Mouse (Mus musculus) heart, adult 11 months (tissue): ENCODE measurements at regions not wholly inside any gene's neighbourhood (a gene's known extent, or its start where the extent isn't known, plus 50 kb on each side); places are given as distances from the start of the nearest gene placed in this dataset.

Source experiments
- DNase-seq: peaks from one replicate; pipeline ENCODE4 v3.0.0; 2022

DNA sequence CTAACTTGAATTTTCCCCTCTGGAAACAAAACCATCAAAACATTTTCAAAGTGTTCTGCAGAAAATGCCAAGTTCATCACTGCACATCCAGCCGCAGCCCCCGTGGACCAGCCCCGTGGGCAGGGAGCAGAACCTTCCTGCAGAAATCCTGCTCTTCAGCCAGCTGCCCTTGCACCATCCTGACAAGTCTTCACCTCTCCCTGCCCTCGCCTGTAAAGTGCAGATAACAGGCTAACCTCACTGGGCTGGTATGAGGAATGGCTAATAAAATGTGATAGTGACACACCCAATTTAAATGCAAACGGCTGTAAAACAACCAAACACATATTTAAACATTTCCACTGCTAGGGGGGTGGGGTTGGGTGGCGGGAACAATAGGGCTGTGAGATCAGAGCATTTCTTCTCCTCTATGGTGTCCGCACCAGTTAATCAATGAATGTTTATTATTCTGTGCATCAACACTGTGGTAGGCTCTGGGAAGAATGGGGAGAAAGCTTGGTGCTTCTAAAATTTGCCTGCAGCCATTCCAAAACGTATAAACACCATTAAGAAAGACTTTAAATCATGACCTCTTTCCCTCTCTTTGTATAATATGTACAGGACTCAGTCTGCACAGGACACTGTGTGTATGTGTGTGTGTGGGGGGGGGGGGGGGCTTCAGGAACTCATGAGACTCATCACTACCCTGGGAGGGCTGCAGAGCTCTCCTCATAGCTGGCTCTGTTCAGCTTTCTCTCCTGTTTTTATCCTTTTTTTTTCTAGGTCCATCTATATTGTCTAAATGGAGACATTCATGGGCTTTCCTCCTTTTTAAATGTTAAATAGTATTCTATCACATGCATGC lies 215.1 kb upstream of the Klf3 start:
- peak; percentile 88 for DNase-seq

DNA sequence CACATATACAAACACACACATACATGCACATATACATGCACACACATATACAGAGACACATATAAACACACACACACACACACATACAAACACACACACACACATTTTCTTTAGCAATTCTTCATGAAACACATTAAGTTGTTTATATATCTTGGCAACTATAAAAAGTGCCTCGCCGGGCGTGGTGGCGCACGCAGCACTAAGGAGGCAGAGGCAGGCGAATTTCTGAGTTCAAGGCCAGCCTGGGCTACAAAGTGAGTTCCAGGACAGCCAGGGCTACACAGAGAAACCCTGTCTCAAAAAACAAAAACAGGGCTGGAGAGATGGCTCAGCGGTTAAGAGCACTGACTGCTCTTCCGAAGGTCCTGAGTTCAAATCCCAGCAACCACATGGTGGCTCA lies 214.4 kb upstream of the Klf3 start:
- peak; percentile 54 for DNase-seq

DNA sequence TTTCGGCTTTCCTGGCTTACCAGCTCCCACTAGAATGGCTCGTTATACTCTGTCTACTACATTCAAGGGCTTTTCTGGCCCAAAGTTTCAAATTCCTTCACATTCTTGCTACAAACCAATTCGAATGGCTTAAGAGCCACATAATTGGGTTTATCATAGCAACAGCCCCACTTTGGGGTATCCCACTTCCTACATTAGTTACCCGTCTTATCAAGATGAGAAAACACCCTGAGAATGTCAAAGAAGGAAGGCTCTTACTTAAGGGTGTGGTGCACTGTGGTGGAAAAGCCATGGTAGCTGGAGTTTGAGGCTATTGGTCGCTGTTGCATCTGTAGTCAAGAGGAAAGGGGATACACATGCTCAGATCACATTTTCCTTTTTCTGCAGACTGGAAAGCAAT lies 213.2 kb upstream of the Klf3 start:
- peak; percentile 34 for DNase-seq

DNA sequence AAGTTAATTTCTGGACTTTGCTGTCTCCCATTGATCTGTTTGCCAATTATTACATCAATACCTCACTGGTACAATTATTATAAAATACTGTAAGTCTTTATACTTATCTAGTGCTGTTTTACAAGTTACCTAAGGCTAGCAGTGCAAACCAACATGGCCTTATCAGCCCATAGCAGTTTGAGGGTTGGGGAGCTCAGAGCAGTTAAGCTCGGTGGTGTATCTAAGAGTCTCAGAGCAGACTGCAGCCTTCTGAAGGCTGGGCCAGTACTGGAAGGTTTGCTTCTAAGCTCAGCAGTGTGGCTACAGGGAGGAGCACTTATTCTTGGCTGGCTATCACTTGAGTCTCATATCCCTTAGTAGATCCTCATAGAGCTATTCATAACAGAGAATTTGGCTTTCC lies 212.4 kb upstream of the Klf3 start:
- peak; percentile 41 for DNase-seq

DNA sequence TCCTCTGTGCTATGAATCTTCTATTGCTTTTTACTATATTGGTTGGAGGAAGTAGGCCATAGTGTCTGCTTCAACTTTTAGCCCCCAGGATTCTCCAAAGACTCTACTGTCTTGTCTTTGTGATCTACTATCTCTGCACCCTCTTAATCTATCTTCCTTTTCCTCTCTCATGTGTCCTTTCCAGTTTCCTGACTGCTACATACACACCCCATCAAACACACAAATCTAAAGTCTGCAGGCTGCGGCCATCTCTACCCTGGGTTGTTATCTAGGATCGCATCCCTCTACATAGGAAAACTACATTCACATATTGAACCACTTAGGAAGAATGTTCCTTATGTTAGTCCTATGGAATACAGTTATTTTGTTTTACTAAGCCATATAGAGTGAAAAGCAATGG lies 211.4 kb upstream of the Klf3 start:
- peak; percentile 48 for DNase-seq

DNA sequence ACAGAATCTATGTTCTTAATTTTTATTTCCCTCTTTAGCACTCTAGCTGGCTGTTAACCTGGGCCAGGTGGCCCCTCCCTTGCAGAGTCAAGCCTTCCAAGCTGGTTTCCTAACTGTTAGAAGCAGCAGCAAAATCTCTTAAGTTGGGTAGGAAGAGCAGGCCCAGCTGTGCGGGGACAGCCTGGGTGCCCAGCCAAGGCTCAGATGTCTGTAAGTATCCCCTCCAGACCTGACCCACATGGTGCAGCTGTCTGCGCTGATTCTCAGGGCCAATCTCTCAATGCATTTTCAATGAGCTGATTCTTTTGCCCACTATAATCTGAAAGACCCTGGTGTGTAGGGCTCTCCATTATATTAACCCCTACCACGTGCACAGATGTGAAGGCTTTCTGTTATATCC lies 208.0 kb upstream of the Klf3 start:
- peak; percentile 93 for DNase-seq

DNA sequence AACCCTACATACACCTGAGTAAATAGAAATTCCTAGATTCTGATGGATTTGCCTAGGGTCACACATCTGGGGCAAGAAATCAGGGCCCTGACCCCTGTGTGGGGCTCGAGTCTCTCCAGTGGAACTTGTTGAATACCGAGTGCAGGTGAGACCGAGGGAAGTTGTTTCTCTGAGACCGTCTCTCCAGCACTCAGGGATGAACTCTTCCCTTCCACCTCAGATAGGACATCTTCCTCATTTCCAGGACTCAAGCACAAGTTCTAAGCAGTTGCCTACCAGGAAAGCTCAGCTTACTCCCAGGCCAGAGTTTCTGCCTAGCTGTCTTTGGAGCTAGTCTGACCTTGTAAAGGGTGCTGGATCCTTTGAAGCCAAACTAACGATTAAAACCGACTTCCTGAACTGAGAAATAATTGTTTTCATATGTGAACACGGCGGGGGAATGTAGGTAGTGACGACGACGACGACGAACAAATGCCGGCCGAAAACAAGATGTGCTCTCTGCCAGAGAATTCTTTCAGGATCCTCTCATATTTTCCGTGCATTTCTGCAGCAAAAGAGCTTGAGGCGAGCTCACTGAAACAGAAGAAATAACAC lies 207.3 kb upstream of the Klf3 start:
- DNase-seq, result peak; percentile 87

DNA sequence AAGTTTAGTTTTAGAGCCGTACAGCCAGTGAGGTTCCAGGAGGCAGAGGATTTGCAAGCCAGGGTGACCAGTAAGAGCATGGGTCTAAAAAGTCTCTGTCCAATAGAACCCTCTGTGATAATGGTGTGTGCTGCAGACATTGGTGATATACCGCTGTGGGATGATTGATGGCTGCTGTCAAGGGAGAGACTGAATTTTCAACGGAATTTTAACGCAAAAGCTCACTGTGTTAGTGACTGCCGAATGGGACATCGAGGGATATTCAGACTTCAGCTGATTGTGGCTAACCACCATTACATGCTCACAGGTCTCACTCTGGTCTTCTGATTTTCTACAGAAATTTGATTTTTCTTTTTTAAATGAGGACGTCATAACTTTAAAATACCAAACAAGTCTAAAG lies 206.2 kb upstream of the Klf3 start:
- peak; percentile 56 for DNase-seq

DNA sequence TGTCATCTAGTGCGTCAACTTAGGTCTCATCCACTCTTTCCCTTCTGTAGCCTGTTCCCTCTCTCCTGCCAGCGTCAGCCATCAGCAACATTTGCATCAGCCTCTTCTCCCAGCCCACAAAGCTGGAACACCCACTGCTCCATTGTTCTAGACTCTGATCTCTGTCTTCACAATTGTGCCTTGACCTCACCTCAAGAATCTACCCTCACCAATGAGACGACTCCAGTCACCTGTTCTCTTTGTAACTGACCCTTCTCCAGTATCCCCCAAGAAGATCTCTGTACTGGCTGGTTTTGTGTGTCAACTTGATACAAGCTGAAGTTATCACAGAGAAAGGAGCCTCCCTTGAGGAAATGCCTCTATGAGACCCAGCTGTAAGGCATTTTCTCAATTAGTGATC lies 205.7 kb upstream of the Klf3 start:
- peak; percentile 74 for DNase-seq

DNA sequence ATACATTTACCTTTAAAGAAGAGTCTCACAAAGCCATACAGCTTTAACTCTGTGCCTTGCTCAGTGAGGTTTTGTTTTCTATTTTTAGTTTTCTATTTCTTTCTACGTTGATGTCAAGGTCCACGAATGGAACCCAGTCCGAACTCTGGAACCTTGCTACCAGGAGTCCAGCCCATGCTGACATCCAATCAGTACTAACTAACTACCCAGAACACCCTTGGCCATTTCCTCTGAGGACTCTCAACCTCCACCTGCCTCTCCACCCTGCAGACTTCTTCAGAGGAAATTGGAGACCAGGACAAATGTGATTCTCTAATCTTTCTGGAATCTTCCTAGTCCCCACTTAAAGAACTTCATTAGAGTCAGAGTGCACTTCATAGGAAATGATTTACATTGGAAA lies 204.6 kb upstream of the Klf3 start:
- peak; percentile 84 for DNase-seq

DNA sequence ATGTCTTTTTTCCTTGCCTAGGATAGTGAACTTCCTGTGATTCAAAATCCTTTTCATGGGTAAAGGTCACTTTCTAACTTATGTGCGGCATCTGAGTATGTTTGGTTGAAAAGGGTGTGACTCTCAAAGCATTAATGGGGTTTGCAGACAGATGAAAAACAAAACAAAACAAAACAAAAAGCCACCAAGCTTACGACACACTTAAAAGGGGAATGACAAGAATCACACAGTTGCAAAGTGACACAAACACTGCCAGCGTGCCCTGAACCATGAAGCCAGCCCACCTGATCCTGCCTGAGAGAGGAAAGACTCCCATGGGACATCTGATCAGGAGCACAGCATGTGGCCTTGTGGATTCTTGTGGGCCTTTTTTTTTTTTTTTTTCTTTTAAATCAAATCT lies 204.2 kb upstream of the Klf3 start:
- peak; percentile 89 for DNase-seq

DNA sequence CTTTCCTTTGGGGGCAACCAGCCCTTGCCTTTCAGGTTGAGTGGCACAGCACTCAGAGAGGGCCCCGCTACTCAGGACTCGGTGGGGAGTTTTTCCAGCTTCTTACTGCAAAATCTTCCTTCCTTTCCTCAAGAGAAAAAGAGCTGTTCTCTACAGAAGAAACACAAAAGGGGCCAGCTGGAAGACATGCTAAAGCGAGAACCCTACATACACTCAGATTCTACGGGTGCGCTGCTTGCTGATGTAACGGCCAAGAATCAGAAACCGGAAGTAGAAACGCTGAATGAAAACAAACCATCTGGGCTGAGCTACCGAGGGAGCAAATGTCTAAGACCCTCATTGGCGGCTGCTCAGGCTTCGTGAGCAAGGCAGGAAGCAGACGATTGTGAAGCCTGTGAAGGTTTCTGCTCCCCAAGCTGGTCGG lies 203.3 kb upstream of the Klf3 start:
- DNase-seq, result peak; percentile 97

DNA sequence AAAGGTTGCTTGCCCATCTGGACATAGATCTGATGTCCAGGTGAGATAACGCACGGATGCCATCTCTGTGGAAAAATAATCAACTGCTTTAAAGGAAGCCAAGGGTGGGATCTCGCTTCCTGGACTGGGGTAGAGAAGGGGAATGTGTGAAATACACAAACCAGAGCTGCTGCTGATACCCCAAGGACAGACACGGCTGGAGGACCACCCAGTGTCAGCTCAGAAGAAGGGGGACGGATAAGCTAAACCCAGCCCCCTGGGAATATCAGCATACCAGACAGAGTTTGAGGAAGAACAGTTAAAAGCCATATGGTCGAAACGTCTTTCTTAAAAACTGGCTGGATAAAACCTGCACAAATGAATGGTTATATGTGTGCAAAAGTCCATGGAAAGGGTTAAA lies 202.8 kb upstream of the Klf3 start:
- DNase-seq, result peak; percentile 87

DNA sequence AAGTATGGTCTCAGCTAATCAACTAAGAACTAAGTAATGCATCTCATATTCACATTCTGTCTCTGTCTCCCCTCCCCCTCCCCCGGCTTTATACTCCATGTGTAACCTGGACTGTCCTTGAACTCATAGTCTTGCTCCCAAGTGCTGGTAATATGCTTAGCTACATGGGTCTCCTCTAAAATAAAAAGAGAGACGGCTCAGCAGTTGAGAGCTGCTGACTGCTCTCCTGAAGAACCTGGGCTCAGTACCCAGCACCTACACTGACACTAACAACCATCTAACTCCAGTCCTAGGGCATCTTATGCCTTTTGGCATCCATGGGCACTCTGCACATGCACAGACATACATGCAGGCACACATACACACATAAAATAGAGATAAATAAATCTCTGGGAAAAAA lies 202.4 kb upstream of the Klf3 start:
- DNase-seq, result peak; percentile 79

DNA sequence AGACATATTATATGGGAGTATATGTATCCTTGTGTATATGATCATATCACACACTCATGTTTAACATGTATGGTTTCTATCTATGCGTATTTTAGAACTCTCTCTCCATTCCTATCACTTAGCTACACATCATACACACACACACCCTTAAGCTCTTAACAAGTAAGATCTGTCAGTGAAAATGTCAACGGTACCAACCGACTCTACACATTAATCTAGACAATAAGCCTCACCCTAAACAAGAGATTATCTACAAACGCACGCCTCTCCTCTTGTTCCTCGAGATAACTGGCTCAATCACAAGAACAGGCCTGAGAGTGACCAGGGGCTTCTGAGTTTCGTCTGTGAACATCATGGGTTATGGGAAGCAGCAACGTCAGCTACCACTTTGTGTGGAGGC lies 201.9 kb upstream of the Klf3 start:
- no peak for DNase-seq

DNA sequence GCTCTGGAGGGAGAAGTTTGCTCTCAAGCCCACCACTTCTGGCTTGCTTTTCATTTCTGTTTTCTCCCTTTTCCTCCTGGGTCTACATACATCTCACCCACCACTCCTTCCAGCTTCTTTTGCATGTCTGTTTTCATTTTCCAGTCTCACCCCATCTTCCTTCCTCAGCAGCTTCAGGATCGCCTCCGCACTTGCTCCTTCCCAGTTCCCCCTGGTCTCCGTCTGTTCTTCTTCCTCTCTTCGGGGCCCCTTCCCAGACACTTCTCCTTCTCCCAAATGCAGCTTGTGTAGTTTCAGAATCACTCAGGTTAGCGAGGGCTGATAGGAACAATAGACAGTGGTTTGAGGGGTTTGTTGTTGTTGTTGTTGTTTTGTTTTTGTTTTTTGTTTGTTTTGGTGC lies 201.4 kb upstream of the Klf3 start:
- peak; percentile 91 for DNase-seq

DNA sequence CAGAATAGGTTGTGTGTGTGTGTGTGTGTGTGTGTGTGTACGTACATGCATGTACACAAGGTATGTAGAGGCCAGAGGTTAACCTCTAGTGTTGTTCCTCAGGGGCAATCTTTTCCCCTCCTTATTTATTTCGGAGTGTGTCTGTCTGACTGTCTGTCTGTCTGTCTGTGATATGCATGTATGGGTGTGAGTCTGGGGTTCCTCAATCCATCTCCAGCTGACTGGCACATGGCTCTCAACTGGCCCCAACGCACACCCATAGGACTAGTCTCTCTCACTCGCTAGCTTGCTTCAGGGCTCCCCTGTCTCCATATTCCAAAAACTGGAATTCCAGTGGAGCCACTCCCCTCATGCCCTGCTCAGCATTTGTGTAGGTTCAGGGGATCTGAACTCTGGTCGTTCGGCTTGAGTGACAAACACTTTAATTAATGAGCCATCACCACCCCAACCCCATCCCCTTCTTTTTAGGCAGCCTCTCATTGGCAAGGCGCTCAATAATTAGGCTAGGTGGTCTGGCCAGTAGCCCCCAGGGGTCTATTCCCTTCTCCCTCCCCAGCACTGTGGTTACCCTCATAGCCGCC lies 200.7 kb upstream of the Klf3 start:
- peak; percentile 87 for DNase-seq

DNA sequence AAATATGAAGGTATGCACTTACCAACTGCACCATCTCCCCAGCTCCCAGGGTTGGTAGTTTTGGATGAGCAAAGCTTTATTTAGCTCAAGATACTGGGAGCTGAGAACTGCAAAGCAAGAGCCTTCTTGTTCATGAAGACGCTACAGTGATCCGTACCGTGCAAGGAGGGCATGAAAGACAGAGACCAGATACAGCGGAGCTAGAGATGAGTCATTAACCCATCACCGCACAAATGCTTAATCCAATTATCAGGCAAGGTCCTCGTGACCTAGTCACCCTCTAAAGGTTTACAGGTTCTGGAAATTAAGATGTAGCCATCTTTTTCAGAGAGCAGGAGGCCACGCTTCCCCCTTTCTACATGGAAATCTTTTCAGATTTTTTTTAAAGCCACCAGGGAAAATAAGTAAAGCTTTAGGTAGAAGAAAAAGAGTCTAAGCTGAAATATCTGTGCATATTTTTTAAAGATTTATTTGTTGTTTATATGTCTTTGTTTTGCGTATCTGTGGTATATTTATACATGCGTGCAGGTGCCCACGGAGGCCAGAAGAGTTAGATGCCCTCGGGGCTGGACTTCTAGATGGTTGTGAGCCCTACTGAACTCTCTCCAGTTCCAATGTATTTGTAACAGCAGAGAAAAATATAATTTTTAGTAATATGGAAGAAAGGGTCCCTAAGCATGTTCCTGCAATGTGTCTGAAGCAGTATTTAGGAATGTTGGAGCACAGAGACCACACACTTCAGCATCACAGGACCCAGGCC lies 200.0 kb upstream of the Klf3 start:
- DNase-seq, result peak; percentile 54

DNA sequence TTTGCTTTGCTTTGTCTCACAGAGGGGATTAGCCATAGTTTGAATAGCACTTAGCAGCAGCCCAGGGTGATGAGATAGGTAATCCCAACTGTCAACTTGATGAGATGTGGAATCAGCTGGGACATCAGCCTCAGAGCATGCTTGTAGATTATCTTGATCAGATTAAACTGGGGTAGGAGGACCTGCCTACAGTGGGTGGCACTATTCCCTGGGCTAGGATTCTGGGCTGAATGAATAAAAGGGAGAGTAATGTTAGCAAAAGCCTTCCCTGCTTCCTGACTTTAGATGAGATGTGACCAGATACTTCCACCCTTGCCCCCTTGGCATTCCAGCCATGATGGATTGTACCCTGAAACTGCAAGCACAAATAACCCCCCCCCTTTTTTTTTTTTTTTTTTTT lies 198.0 kb upstream of the Klf3 start:
- DNase-seq, result peak; percentile 54

DNA sequence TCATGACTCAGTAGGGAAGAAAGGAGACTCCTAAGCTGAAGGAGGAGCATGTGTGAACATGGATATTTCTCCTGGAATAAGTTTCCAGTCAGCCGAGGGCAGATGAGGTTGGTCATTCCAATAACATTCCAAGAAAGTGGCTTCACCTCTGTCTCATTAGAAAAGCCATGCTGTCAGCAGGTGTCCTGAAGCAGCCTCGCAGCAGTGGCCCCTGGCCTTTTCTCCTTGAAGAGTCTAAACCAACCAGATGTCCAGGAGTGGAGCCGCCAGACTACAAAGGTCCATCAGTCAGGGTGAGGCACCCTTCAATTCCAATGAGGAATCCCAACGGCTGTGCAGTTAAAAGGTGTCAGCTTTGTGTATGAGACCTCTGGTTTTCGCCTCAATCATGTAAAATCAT lies 197.2 kb upstream of the Klf3 start:
- peak; percentile 77 for DNase-seq

DNA sequence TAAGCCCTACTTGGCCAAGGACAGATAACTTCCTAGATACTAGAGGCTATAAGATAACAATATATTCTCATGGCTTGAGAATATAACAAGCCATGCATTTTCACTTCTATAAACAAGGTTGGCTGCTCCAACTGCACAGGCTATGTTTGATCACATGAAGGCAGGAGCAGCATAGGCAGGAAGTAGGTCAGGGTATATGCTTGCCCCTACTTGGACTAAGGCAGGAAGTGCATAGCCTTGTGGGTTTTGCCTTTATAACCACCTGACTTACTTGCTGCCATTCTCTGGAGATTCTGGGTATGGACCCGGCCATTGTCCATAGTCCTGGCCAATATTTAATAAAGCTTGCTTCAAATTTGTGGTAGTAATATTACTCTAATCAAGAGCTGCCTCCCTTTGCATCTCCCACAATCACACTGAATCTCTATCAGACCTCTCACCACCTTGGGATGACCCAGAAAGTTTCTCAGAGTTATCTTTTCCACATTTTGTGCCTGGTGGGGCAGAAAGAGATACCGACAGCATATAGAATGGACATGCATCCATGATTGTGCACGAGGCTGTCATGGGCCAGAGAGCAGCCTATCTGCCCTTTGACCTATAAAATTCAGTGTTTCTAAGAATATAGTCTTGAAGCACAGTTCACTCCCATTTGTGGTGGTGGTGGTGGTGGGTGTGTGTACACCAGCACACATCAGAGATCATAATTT lies 193.7 kb upstream of the Klf3 start:
- DNase-seq, result peak; percentile 70

DNA sequence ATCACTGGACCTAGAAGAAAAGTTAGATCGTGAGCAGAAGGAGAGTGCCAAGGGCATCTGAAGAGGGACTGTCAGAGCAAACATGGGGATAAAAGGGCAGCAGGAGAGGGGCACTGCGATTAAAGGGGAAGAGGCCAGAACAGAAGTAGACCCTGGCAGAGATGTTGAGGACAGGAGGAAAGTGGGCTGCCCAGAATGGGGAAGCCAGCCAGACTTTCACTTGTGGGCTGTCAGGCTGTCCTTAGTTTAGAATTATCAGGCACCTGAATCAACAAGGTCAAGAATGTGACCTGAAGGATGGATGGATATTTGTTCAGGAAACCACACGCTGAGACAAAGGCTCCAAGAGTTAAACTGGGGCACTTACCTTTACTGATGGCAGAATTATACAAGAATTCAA lies 193.0 kb upstream of the Klf3 start:
- peak; percentile 83 for DNase-seq
